Mouse (Mus musculus) kidney, postnatal 0 days (tissue): ENCODE results near the gene Hdac4. TPM values are rescaled to one million over a fixed set of nuclear protein-coding genes. Genes with fewer than 3 reads are reported as not detected.
A peak's percentile ranks its signal among the peaks of the same experiment; 100 is the strongest.

Experiments
- ATAC-seq: fragments of 200-750 bp; cut with Nextera tagmentation; replicated peaks from 2 replicates; pipeline ENCODE4 v1.8.0; 2017; ENCODE audit warnings: low read depth, moderate number of reproducible peaks, moderate TSS enrichment, moderate library complexity; ENCODE audit not compliant: low FRiP score
- DNase-seq: peaks from one replicate; pipeline ENCODE4 v3.0.0-alpha.2; 2016; ENCODE audit warnings: low spot score
- H3K27ac ChIP-seq: fragments of 300-500 bp; sonication (generic); 2 replicates; pipeline ENCODE4 v1.5.1; 2014; ENCODE audit warnings: mild to moderate bottlenecking
- H3K27me3 ChIP-seq: fragments of 300-500 bp; sonication (generic); 2 replicates; pipeline ENCODE4 v1.6.1; 2014; ENCODE audit warnings: low read length, mixed read lengths; ENCODE audit not compliant: insufficient read depth
- H3K36me3 ChIP-seq: fragments of 300-500 bp; sonication (generic); 2 replicates; pipeline ENCODE4 v1.6.1; 2014; ENCODE audit warnings: low read length, mixed read lengths; ENCODE audit not compliant: insufficient read depth
- H3K4me1 ChIP-seq: fragments of 300-500 bp; sonication (generic); replicated peaks from 2 replicates; pipeline ENCODE4 v1.6.1; 2014; ENCODE audit warnings: antibody characterized with exemption, low read length, mixed read lengths; ENCODE audit not compliant: insufficient read depth
- H3K4me2 ChIP-seq: fragments of 300-500 bp; sonication (generic); 2 replicates; pipeline ENCODE4 v1.6.1; 2014; ENCODE audit warnings: mild to moderate bottlenecking, low read length, moderate library complexity, mixed read lengths
- H3K4me3 ChIP-seq: fragments of 300-500 bp; sonication (generic); replicated peaks from 2 replicates; pipeline ENCODE4 v1.5.1; 2014; ENCODE audit warnings: low read depth, low read length
- H3K9ac ChIP-seq: fragments of 300-500 bp; sonication (generic); 2 replicates; pipeline ENCODE4 v1.6.1; 2014; ENCODE audit warnings: low read depth, low read length
- H3K9me3 ChIP-seq: fragments of 300-500 bp; sonication (generic); replicated peaks from 2 replicates; pipeline ENCODE4 v1.6.1; 2016; ENCODE audit warnings: low read length, inconsistent platforms, mixed read lengths
- CTCF ChIP-seq: IDR thresholded peaks from 2 replicates; pipeline ENCODE4 v1.5.1; 2016; ENCODE audit warnings: antibody characterized with exemption, low read depth, mild to moderate bottlenecking, moderate library complexity
- WGBS: fragments of 180-500 bp; shearing (Covaris S2); extraction: QIAGEN DNeasy Blood & Tissue Kit; methylation state at CpG from one replicate; pipeline ENCODE4 v1.1.7; 2014; 5-methylcytosine and 5-hydroxymethylcytosine counted together
- polyA plus RNA-seq: library from polyadenylated mRNA; unstranded; fragments of >200 nt; fragmentation: Nextera tagmentation; extraction: Ambion mirVana; gene quantifications from 2 replicates; pipeline ENCODE4 v1.2.1, GENCODE M21; 2015

Gene Hdac4
- polyA plus RNA-seq, 1 experiment from 2014 or later = 13.9 TPM

DNA sequence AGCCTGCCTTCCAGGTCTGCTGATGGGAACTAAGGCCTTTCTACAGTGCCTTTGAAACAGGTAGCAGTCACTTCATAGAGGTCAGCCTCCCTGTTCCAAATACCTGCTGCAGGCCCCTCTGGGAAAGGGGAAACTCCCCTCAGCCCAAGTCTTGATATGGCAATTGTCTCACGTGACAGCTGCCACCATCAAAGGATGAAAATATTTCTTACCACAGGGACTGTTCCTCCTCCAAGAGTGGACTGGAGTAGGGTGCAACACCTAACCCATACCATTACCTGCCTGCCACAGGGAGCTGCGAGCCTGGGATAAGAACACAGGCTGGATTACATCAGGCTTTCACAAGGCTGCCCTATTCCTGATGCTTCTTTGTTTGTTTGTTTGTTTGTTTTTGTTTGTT, 88.0 kb downstream of the Hdac4 start:
- Histone ChIP-seq H3K27me3 (no peaks in the 10 kb centered on the region), H3K4me3 (no peak overlapping the region), H3K9me3 (no peaks in the 10 kb centered on the region), H3K4me1 (no peaks in the 10 kb centered on the region), H3K9ac (no peak overlapping the region), H3K4me2 (no peak overlapping the region), H3K36me3 (no peaks in the 10 kb centered on the region), H3K27ac (no peak overlapping the region)
- DNase-seq = no peak
- no peak for TF ChIP-seq CTCF
- WGBS = 81% methylated on average over 2 of the region's 2 CpGs
- ATAC-seq = no peak

DNA sequence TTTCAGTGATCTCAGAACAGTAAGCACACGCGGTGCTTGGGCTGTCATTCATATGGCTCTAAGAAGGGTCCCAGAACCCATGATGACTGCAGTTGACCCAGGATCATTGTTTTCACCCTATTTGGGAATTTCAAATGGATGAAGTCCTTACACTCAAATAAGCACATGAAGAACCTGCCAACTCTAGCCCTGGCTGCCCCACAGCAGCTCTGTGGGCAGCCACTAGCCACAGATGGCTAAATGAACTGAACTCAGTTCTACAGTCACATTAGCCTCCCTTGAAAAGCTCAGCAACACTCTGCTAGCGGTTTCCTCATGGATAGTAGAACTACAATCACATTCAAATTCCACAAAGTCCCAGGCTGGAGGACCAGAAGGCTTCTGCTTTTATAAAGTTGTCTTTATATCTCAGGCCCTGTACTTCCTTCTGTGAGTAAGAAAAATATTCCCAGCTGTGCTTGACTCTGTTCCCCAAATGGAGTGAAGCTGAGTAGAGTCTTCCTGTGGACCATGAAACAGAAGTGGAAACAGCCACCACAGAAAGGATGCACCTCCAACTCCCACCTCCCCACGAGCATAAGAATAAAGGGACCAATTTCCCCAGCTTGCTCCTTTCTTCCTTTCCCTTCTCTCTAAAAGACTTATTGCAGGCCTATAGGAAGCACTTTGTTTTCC, 88.9 kb downstream of the Hdac4 start:
- Histone ChIP-seq H3K36me3 (no peaks in the 10 kb centered on the region), H3K27ac (no peak overlapping the region), H3K27me3 (no peaks in the 10 kb centered on the region), H3K9ac (no peak overlapping the region), H3K4me1 (no peaks in the 10 kb centered on the region), H3K4me3 (no peak overlapping the region), H3K9me3 (no peaks in the 10 kb centered on the region), H3K4me2 (no peak overlapping the region)
- no peak for ATAC-seq
- WGBS = 94% methylated on average over 4 of the region's 4 CpGs
- no peak for TF ChIP-seq CTCF
- DNase-seq = no peak

DNA sequence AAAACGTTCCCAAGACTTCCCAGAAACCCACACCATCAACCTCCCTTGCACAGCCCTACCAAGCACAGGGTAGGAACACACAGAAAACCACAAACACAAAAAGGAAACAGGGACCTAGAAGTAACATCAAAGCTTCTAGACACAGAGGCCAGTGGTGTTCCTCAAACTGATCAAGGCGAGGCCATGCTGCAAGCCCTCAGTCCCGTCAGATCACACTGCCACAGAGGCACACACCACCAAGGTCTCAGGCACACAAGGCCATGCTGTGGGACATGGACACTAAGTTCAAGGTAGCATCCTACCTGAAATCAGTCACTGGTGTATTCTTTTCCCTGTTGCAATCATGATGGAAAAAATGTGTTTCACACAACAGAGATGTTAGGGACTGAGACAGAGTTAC, 90.8 kb downstream of the Hdac4 start:
- Histone ChIP-seq H3K36me3 (no peaks in the 10 kb centered on the region), H3K27ac (no peak overlapping the region), H3K9me3 (no peaks in the 10 kb centered on the region), H3K4me1 (no peaks in the 10 kb centered on the region), H3K27me3 (no peaks in the 10 kb centered on the region), H3K4me2 (no peak overlapping the region), H3K4me3 (no peak overlapping the region), H3K9ac (no peak overlapping the region)
- no peak for ATAC-seq
- WGBS = 77% methylated on average over 3 of the region's 3 CpGs
- no peak for TF ChIP-seq CTCF
- no peak for DNase-seq

DNA sequence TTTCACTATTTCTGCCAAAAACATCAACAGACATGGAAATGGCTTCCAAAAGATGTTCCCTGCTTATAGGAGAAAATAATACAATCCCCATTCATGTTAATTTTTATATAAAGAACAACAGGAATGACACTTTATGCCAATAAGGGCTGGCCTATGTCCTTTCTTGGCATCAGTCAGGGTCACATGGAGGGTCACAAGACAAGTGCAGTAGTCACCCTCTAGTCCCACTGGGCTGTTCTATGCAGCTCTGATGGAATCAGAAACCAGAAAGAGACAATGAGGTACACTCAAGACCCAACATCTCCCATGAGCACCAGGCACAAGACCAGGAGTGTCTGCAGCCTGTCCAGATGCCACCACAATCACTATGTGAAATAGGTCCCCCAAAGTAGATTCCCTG, 91.5 kb downstream of the Hdac4 start:
- H3K4me2 ChIP-seq = no peak overlapping the region
- no peaks in the 10 kb centered on the region for H3K9me3 ChIP-seq
- no peak overlapping the region for H3K4me3 ChIP-seq
- ATAC-seq = no peak
- no peak for DNase-seq
- H3K9ac ChIP-seq = no peak overlapping the region
- H3K4me1 ChIP-seq = no peaks in the 10 kb centered on the region
- TF ChIP-seq CTCF = no peak
- no peaks in the 10 kb centered on the region for H3K27me3 ChIP-seq
- no peaks in the 10 kb centered on the region for H3K36me3 ChIP-seq
- H3K27ac ChIP-seq = no peak overlapping the region

DNA sequence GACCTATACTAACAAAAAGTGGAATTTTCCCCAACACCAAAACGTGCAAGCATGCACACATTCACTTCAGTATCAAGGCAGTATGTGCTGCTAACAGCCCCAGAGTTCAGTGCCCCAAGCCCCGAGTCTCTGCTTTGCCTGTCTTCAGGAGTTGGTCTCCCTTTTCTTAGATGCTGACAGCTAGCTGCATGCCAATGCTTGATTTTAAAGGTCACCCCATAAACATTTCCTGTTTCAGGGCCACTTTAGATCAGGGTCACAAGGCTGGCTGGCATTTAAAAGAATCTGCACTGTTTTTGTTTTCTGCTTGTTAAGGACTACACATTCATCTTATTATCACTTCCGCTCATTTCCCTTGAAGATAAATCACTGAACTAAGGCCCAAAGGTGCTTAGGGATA, 92.1 kb downstream of the Hdac4 start:
- no peak overlapping the region for H3K4me2 ChIP-seq
- no peaks in the 10 kb centered on the region for H3K9me3 ChIP-seq
- no peak overlapping the region for H3K9ac ChIP-seq
- no peaks in the 10 kb centered on the region for H3K27me3 ChIP-seq
- 68% methylated on average over 3 of the region's 3 CpGs for WGBS
- no peaks in the 10 kb centered on the region for H3K36me3 ChIP-seq
- DNase-seq (no peak), ATAC-seq (no peak)
- H3K4me1 ChIP-seq = no peaks in the 10 kb centered on the region
- no peak overlapping the region for H3K27ac ChIP-seq
- H3K4me3 ChIP-seq = no peak overlapping the region
- TF ChIP-seq CTCF = no peak

DNA sequence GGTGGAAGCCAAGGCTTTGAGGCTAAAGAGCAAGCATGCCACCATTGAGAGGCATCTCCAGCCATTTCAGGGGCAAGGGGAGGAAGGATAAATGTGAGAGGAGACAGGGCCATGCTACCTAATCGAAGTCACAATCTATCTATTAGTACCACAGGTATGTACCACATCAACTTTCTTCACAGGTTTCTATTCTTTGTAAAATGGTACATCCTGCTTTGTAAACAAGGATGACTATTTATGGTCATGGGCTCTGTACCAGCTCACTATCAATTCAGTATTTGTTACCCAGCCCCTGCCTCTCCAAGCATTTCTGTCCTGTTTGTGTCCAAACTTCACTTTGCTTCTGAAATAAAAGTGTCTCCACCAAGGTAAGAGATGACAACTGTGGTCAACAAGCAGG, 92.7 kb downstream of the Hdac4 start:
- H3K4me3 ChIP-seq = no peak overlapping the region
- no peaks in the 10 kb centered on the region for H3K36me3 ChIP-seq
- H3K4me2 ChIP-seq = no peak overlapping the region
- H3K9ac ChIP-seq = no peak overlapping the region
- ATAC-seq (no peak), DNase-seq (no peak)
- no peaks in the 10 kb centered on the region for H3K27me3 ChIP-seq
- no peak overlapping the region for H3K27ac ChIP-seq
- no peaks in the 10 kb centered on the region for H3K4me1 ChIP-seq
- 89% methylated on average over 1 of the region's 1 CpGs for WGBS
- no peaks in the 10 kb centered on the region for H3K9me3 ChIP-seq
- TF ChIP-seq CTCF = no peak

DNA sequence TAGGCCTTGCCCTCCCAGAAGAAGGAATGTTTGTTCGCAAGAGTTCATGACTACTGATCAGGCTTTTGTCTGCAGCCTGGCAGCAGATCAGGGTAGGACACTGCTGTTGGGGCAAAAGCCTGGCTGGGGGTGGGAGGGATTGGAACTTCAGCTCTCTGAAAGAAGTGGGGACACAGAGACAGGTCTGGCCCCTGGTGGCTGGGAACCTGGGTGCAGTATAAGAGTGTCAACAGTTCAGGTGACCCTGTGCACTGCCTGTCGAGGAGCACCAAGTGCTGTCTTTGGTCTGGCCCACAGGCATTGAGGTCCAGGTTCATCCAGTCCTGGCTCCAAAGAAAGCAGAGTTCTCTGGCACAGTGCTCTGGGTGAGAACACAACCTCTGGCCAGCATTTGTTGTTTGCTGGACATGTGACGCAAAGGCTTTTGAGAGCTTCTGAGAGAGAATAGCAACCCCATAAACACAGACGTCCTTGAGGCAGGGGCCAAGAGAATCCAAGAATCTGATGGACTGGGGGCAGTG, 95.1 kb downstream of the Hdac4 start:
- no peak for ATAC-seq
- no peaks in the 10 kb centered on the region for H3K4me1 ChIP-seq
- no peak for DNase-seq
- no peaks in the 10 kb centered on the region for H3K27me3 ChIP-seq
- H3K36me3 ChIP-seq = no peaks in the 10 kb centered on the region
- no peak overlapping the region for H3K9ac ChIP-seq
- no peaks in the 10 kb centered on the region for H3K9me3 ChIP-seq
- no peak overlapping the region for H3K4me2 ChIP-seq
- TF ChIP-seq CTCF = no peak
- H3K27ac ChIP-seq = peak overlapping the region; percentile 13; the same call in 1 of the 2 replicates
- WGBS = 69% methylated on average over 4 of the region's 4 CpGs
- H3K4me3 ChIP-seq = no peak overlapping the region
